Comparison of ENCODE assay signal across 8 mouse cellular contexts in genomic region chr4:152324641-152325562, GRCm38 (mm10). TPM values are rescaled to one million over a fixed set of nuclear protein-coding genes. Genes with fewer than 3 reads are reported as not detected.
DNase-seq lines count a peak whose midpoint lies in the region; ATAC-seq and TF ChIP-seq lines count a peak whose summit lies in the region.

No protein-coding gene starts in this region.

- H3K27me3 ChIP-seq in lung, embryonic 15.5 days: no peaks in the 10 kb centered on the region; the same call in 1 of the 2 replicates
- no peaks in the 10 kb centered on the region for H3K27me3 ChIP-seq in embryonic facial prominence, embryonic 15.5 days
- H3K27me3 ChIP-seq in limb, embryonic 13.5 days: peaks cover 6% of the 10 kb centered on the region; the same call in 1 of the 2 replicates
- H3K27me3 ChIP-seq in small intestine, adult 2 months (ENCODE audit: control insufficient read depth, insufficient read depth, low read length): no peaks in the 10 kb centered on the region

- peak; percentile 11; the same call in 1 of the 2 replicates for ATAC-seq in lung, embryonic 15.5 days (ENCODE audit: borderline replicate concordance, extremely low read depth, low FRiP score, low TSS enrichment)
- peak; percentile 6; the same call in 1 of the 2 replicates for ATAC-seq in embryonic facial prominence, embryonic 15.5 days (ENCODE audit: insufficient number of reproducible peaks, low FRiP score, low TSS enrichment, low read depth)
- peak; percentile 34 for ATAC-seq in limb, embryonic 13.5 days (ENCODE audit: low FRiP score, low read depth)

- no peak for TF ChIP-seq POLR2A in small intestine, adult 2 months (IDR thresholded peaks at IDR 0.05; ENCODE audit: low read depth, low read length)

- H3K4me3 ChIP-seq in lung, embryonic 15.5 days: peak overlapping the region; percentile 90
- H3K4me3 ChIP-seq in embryonic facial prominence, embryonic 15.5 days (replicated peaks): peak overlapping the region; percentile 100
- H3K4me3 ChIP-seq in limb, embryonic 13.5 days: peak overlapping the region; percentile 74
- H3K4me3 ChIP-seq in small intestine, adult 2 months (ENCODE audit: low read depth, low read length): peak overlapping the region; percentile 56

- 50% methylated on average over 16 of the region's 16 CpGs for WGBS in lung, embryonic 15.5 days
- WGBS in embryonic facial prominence, embryonic 15.5 days: 55% methylated on average over 16 of the region's 16 CpGs
- WGBS in limb, embryonic 13.5 days: 52% methylated on average over 16 of the region's 16 CpGs
- 46% methylated on average over 16 of the region's 16 CpGs for WGBS in small intestine, adult 2 months

- TF ChIP-seq CTCF in small intestine, adult 2 months (IDR thresholded peaks at IDR 0.05; ENCODE audit: extremely low read depth, insufficient read length, insufficient replicate concordance, low read depth, low read length): no peak

- H3K4me1 ChIP-seq in lung, embryonic 15.5 days: peaks cover 11% of the 10 kb centered on the region
- H3K4me1 ChIP-seq in embryonic facial prominence, embryonic 15.5 days: peaks cover 13% of the 10 kb centered on the region
- peaks cover 16% of the 10 kb centered on the region for H3K4me1 ChIP-seq in limb, embryonic 13.5 days
- H3K4me1 ChIP-seq in small intestine, adult 2 months (ENCODE audit: control insufficient read depth, insufficient read depth, insufficient read length, low read length): peaks cover 5% of the 10 kb centered on the region; the same call in 1 of the 2 replicates

- H3K4me2 ChIP-seq in lung, embryonic 15.5 days: peak overlapping the region; percentile 70
- peak overlapping the region; percentile 42 for H3K4me2 ChIP-seq in embryonic facial prominence, embryonic 15.5 days (replicated peaks)
- peak overlapping the region; percentile 93 for H3K4me2 ChIP-seq in limb, embryonic 13.5 days (replicated peaks)

- H3K36me3 ChIP-seq in lung, embryonic 15.5 days: peaks cover 18% of the 10 kb centered on the region
- peaks cover 18% of the 10 kb centered on the region for H3K36me3 ChIP-seq in embryonic facial prominence, embryonic 15.5 days
- H3K36me3 ChIP-seq in limb, embryonic 13.5 days: peaks cover 24% of the 10 kb centered on the region
- H3K36me3 ChIP-seq in small intestine, adult 2 months (ENCODE audit: control insufficient read depth, insufficient read depth, low read length): peaks cover 16% of the 10 kb centered on the region

- no peak for DNase-seq in lung, postnatal 25 days (ENCODE audit: low spot score)
- no peak for DNase-seq in adrenal gland, adult 2 months
- DNase-seq in ovary, postnatal 14 days (ENCODE audit: low spot score): no peak
- no peak for DNase-seq in right cerebral cortex, postnatal 36 days (ENCODE audit: low spot score in 2 of 2)

- H3K27ac ChIP-seq in lung, embryonic 15.5 days: no peak overlapping the region; the same call in 1 of the 2 replicates
- no peak overlapping the region for H3K27ac ChIP-seq in embryonic facial prominence, embryonic 15.5 days (replicated peaks)
- H3K27ac ChIP-seq in limb, embryonic 13.5 days: no peak overlapping the region
- no peak overlapping the region for H3K27ac ChIP-seq in small intestine, adult 2 months (ENCODE audit: insufficient read depth, low read depth, low read length)

- H3K9me3 ChIP-seq in lung, embryonic 15.5 days: no peaks in the 10 kb centered on the region
- H3K9me3 ChIP-seq in embryonic facial prominence, embryonic 15.5 days (replicated peaks): no peaks in the 10 kb centered on the region
- H3K9me3 ChIP-seq in limb, embryonic 13.5 days: no peaks in the 10 kb centered on the region

- H3K9ac ChIP-seq in lung, embryonic 15.5 days: peak overlapping the region; percentile 32; the same call in 1 of the 2 replicates
- H3K9ac ChIP-seq in embryonic facial prominence, embryonic 15.5 days: no peak overlapping the region
- H3K9ac ChIP-seq in limb, embryonic 13.5 days: peak overlapping the region; percentile 48; the same call in 1 of the 2 replicates

RNA-seq across cellular contexts. Expression of gene Rpl22, which starts 0.6 kb away (rescaled TPM):
- polyA plus RNA-seq in lung, embryonic 15.5 days (2015; fragmentation: Nextera tagmentation; extraction: Ambion mirVana): 354 and 364 TPM in 2 replicates
- polyA plus RNA-seq in embryonic facial prominence, embryonic 15.5 days (2015; fragmentation: Nextera tagmentation; extraction: Ambion mirVana): 342 and 365 TPM in 2 replicates
- polyA plus RNA-seq in limb, embryonic 13.5 days (2015; fragmentation: Nextera tagmentation; extraction: Ambion mirVana): 371 and 395 TPM in 2 replicates
- polyA plus RNA-seq in small intestine, adult 2 months (2012; rRNA removed): 5.0 and 8.7 TPM in 2 replicates
- 100 to 1,000 TPM; 401 to 498 TPM for total RNA-seq in adrenal gland, adult 2 months (2021)
- 12.3 and 12.5 TPM in 2 replicates for polyA plus RNA-seq in adrenal gland, adult 2 months (2012; rRNA removed)

RNA-seq across cellular contexts. Expression of gene Rnf207, which starts 6.1 kb away (rescaled TPM):
- 2.9 and 3.3 TPM in 2 replicates for polyA plus RNA-seq in lung, embryonic 15.5 days (2015; fragmentation: Nextera tagmentation; extraction: Ambion mirVana)
- 0.23 and 0.72 TPM in 2 replicates for polyA plus RNA-seq in embryonic facial prominence, embryonic 15.5 days (2015; fragmentation: Nextera tagmentation; extraction: Ambion mirVana)
- 0.32 and 0.34 TPM in 2 replicates for polyA plus RNA-seq in limb, embryonic 13.5 days (2015; fragmentation: Nextera tagmentation; extraction: Ambion mirVana)
- polyA plus RNA-seq in small intestine, adult 2 months (2012; rRNA removed): 2.1 and 3.7 TPM in 2 replicates
- 1 to 10 TPM in 1 of 2 experiments, under 1 TPM in 1; 0.84 to 1.1 TPM for total RNA-seq in adrenal gland, adult 2 months (2021)
- 0.26 and 0.67 TPM in 2 replicates for polyA plus RNA-seq in adrenal gland, adult 2 months (2012; rRNA removed)

RNA-seq across cellular contexts. Expression of gene Chd5, which starts 13.5 kb away (rescaled TPM):
- 0.03 and 0.10 TPM in 2 replicates for polyA plus RNA-seq in lung, embryonic 15.5 days (2015; fragmentation: Nextera tagmentation; extraction: Ambion mirVana)
- polyA plus RNA-seq in embryonic facial prominence, embryonic 15.5 days (2015; fragmentation: Nextera tagmentation; extraction: Ambion mirVana): 0.76 and 1.2 TPM in 2 replicates
- 0.34 and 0.40 TPM in 2 replicates for polyA plus RNA-seq in limb, embryonic 13.5 days (2015; fragmentation: Nextera tagmentation; extraction: Ambion mirVana)
- polyA plus RNA-seq in small intestine, adult 2 months (2012; rRNA removed): 0.34 and 0.67 TPM in 2 replicates
- 1 to 10 TPM; 5.0 to 7.9 TPM for total RNA-seq in adrenal gland, adult 2 months (2021)
- 3.0 and 3.5 TPM in 2 replicates for polyA plus RNA-seq in adrenal gland, adult 2 months (2012; rRNA removed)

RNA-seq across cellular contexts. Expression of gene Icmt, which starts 27.9 kb away (rescaled TPM):
- polyA plus RNA-seq in lung, embryonic 15.5 days (2015; fragmentation: Nextera tagmentation; extraction: Ambion mirVana): 25.2 and 26.0 TPM in 2 replicates
- 23.5 and 26.7 TPM in 2 replicates for polyA plus RNA-seq in embryonic facial prominence, embryonic 15.5 days (2015; fragmentation: Nextera tagmentation; extraction: Ambion mirVana)
- 21.8 and 27.0 TPM in 2 replicates for polyA plus RNA-seq in limb, embryonic 13.5 days (2015; fragmentation: Nextera tagmentation; extraction: Ambion mirVana)
- polyA plus RNA-seq in small intestine, adult 2 months (2012; rRNA removed): 16.5 and 26.5 TPM in 2 replicates
- 10 to 100 TPM; 34.6 to 49.1 TPM for total RNA-seq in adrenal gland, adult 2 months (2021)
- 39.5 and 48.3 TPM in 2 replicates for polyA plus RNA-seq in adrenal gland, adult 2 months (2012; rRNA removed)

RNA-seq across cellular contexts. Expression of gene Hes3, which starts 33.4 kb away (rescaled TPM):
- not detected in 2 replicates for polyA plus RNA-seq in lung, embryonic 15.5 days (2015; fragmentation: Nextera tagmentation; extraction: Ambion mirVana)
- not detected in 2 replicates for polyA plus RNA-seq in embryonic facial prominence, embryonic 15.5 days (2015; fragmentation: Nextera tagmentation; extraction: Ambion mirVana)
- polyA plus RNA-seq in limb, embryonic 13.5 days (2015; fragmentation: Nextera tagmentation; extraction: Ambion mirVana): not detected in 2 replicates
- not detected in 2 replicates for polyA plus RNA-seq in small intestine, adult 2 months (2012; rRNA removed)
- not detected for total RNA-seq in adrenal gland, adult 2 months (2021)
- 0.30 TPM in 1 of 2 replicates, not detected in the other for polyA plus RNA-seq in adrenal gland, adult 2 months (2012; rRNA removed)

Comparison
In these comparisons a context has a peak if more than half of its experiments do, and no peak if none do; other contexts are left out.
1. H3K4me2 ChIP-seq: peak in every context shown above with its lines; median percentile 93 in limb, embryonic 13.5 days; 70 in lung, embryonic 15.5 days; 42 in embryonic facial prominence, embryonic 15.5 days.
2. RNA of gene Rpl22, which starts 0.6 kb away (polyA plus RNA-seq): 371 to 395 TPM in limb, embryonic 13.5 days, 354 to 364 TPM in lung, embryonic 15.5 days and 342 to 365 TPM in embryonic facial prominence, embryonic 15.5 days; 12.3 to 12.5 TPM in adrenal gland, adult 2 months and 5.0 to 8.7 TPM in small intestine, adult 2 months; every median in the first group is over 10 times any median in the second.
3. Peak in every context shown above with its lines, with median percentiles within 50 percentile points of each other: ATAC-seq and H3K4me3 ChIP-seq.